Mouse (Mus musculus): ENCODE results near the gene Gnao1. TPM values are rescaled to one million over a fixed set of nuclear protein-coding genes. Genes with fewer than 3 reads are reported as not detected.

Gnao1 gene
- total RNA-seq, 2 experiments from 2014 or later, result 1,067 to 1,097 TPM

- DNase-seq (ENCODE audit: extremely low spot score in 1 of 2, low spot score in 2 of 2), result no peak
- intact Hi-C loops (cut with DNase I), result no loop called here
Observed at GRCm38 (mm10) chr8:94013026-94013612, 203.4 kb downstream of the Gnao1 start.

Small RNA genes within 50 kb of the gene (microRNA-seq; reads per million reads assigned to microRNA genes)
- gene Gm24159, result not detected

Other genes with a start within 250 kb of the Gnao1 start
- gene Amfr, start 202.9 kb downstream of the Gnao1 start, total RNA-seq (2021), result 100 to 1,000 TPM; 129 to 132 TPM
- 10 to 100 TPM; 66.4 to 75.8 TPM for gene Nudt21, start 227.1 kb downstream of the Gnao1 start, total RNA-seq (2021)
- gene Ogfod1, start 227.2 kb downstream of the Gnao1 start, total RNA-seq (2021), result 10 to 100 TPM; 36.7 to 38.1 TPM

Measured in left cerebral cortex, postnatal 10 days (tissue).